Mouse (Mus musculus) left cerebral cortex, postnatal 10 days (tissue): ENCODE data around the gene Fam189a2. TPM values are rescaled to one million over a fixed set of nuclear protein-coding genes. Genes with fewer than 3 reads are reported as not detected.

Experiments used
- DNase-seq, 2 experiments: peaks; one replicate each; pipeline ENCODE4 v3.0.0; 2021 to 2022; ENCODE audit warnings: low spot score in 2 of 2, mixed read lengths in 1 of 2; ENCODE audit errors: extremely low spot score in 1 of 2
- intact Hi-C: fragments of 180-260 bp; cut with DNase I; formaldehyde crosslinking; loops from one replicate; pipeline ENCODE4 v1.15.1; 2025
- total RNA-seq, 2 experiments: library from RNA; stranded (reverse); gene quantifications; 2 replicates each; pipeline ENCODE4 v1.2.3; 2021

The Fam189a2 gene
- total RNA-seq, 2 experiments from 2014 or later: 15.2 to 16.1 TPM

DNA sequence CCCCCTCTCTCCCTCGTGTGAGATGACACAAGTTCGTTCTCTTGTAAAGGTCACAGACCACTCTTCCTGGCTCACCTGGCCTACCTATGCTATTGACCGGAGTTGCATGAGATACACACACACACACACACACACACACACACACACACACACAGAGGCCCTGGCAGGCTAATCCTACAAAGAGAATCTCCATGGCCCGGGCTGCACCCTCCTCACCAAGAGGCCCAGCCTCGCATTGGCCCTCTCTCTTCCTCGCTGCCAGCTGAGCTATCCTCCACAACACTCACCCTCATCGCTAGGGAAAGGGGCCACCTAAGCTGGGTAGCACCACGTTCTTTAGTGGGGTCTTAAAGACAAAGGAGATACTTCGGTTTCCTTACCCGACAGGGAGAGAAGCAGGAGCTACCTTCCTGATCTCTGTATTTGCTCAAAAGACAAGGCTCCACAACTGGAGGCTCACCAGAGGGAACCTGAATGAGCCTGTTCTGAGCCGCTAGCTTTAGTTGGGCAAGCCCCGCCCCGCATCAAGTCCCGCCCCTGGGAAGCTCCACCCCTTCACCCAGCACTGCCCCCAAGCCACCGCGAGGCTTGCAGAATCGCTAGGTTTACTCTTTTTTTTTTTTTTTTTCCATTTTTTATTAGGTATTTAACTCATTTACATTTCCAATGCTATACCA lies 74.4 kb downstream of the Fam189a2 start:
- DNase-seq: no peak
- intact Hi-C loops: no loop called here

- DNase-seq: no peak
- intact Hi-C loops: no loop called here
These were observed 75.4 kb downstream of the Fam189a2 start for GRCm38 (mm10) chr19:23955461-23955860.

GRCm38 (mm10) chr19:23948301-23949000 lies 82.4 kb downstream of the Fam189a2 start:
- DNase-seq: no peak

DNA sequence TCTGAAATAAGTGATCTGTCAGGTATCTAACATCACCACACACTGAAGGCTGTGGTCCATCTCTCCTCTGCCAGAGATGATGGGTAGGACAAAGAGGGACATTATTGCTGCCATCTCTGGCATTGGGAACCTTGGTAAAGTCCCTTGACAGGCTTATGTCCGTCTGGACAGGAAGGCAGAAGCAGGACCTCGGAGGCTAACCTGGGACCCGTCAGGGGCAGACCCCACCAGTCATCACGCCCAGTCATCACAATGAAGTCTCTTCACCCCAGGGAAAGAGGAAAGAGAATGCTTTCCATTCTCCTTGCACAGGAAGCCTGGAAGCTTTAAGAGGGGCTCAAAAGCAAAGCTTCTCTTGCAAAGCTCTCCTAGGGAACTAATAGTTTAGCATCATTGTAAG lies 82.9 kb downstream of the Fam189a2 start:
- DNase-seq: no peak
- intact Hi-C loops: no loop called here

More at GRCm38 (mm10) chr19:23948301-23949000, 82.4 kb downstream of the Fam189a2 start:
- intact Hi-C loops: no loop called here

DNA sequence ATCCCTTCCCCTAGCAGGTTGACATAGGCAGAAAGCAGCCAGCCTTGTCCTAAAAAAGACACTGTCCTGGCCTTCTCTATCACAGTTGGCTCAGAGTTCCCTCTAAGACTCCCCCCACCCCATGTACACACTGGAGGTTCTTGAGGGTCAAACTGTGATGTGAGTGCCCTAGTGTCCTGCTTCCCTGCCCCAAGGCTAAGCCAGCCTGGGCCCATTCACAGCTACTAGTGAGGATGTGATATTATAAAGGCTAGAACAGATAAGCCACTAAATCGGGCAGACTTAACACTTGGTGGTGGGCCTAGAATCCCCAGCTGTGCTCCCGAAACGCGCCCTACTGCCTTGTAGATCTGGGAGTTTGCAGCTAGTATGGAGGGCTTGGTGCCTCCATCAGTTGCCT lies 84.1 kb downstream of the Fam189a2 start:
- no peak for DNase-seq
- intact Hi-C loops: no loop called here

- no peak for DNase-seq
- intact Hi-C loops: no loop called here
These were observed 84.7 kb downstream of the Fam189a2 start for GRCm38 (mm10) chr19:23946026-23946685.

GRCm38 (mm10) chr19:23942886-23943285 lies 87.9 kb downstream of the Fam189a2 start:
- intact Hi-C loops: no loop called here

DNA sequence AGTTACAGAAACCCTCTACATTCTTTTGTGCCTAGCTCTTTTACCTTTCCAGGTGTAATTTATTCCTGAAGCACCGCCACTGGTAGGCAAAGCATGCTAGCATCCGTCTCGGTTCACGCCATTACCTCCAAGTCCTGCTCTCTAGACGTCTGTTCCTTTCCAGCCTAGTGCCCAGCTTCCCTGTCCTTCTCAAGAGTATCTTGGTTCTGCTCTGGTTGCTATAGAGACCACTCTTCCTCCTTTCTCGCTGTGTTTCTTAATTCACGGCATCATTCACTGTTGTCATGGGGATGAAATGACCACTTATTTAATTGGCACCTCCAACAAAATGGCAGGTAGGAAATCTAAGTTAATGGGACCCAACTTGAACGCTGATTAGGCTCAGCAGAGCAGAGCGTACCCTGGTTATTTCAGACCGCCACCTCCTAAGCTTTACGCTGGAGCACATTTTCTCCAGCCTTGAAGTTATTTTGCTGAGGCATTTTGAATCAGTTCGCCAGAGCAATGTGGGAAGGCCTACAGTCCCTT lies 89.3 kb downstream of the Fam189a2 start:
- no peak for DNase-seq
- intact Hi-C loops: no loop called here

More at GRCm38 (mm10) chr19:23942886-23943285, 87.9 kb downstream of the Fam189a2 start:
- DNase-seq: no peak

DNA sequence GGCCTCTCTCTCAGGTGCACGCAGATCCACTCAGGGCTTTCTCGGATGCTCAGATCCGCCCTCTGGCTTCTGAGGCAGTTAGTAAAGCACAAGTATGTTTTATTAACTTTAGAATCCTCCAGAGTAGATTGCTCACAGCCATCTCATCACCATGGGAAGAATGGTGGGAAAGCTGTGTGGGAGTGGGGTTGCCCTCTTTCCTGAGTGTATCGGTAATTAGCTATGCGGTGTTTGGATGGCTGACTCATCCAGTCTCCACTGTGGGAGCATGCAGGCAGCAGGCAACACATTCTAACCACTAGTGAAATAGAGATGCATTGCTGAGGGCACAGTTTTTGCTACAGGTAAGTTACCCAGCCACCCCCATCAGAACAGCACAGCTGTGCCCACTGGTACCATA lies 100.0 kb downstream of the Fam189a2 start:
- intact Hi-C loops: no loop called here
- DNase-seq: no peak

GRCm38 (mm10) chr19:23925541-23925940 lies 105.3 kb downstream of the Fam189a2 start:
- intact Hi-C loops: no loop called here
- no peak for DNase-seq

GRCm38 (mm10) chr19:23924791-23925190 lies 106.0 kb downstream of the Fam189a2 start:
- intact Hi-C loops: no loop called here

DNA sequence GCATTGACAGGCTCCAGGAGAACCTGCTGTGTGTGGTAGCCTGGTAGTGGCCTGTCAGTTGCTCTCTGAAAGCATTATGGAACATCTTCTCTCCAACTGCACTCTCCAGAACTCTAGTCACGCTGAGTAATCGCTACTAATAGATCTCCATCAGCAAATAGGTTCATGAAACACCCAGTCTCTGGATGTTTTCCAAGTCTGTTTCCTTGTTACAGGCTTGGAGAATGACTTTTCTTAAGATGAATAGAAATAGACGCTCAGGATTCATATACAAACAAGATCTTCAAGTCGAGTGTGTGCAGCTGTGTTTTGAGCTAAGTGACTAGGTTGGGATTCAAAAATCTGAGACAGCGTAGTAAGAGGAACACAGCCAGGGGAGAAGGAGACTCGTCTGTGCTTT lies 106.8 kb downstream of the Fam189a2 start:
- intact Hi-C loops: no loop called here
- DNase-seq: no peak

More at GRCm38 (mm10) chr19:23924791-23925190, 106.0 kb downstream of the Fam189a2 start:
- DNase-seq: no peak

Other genes starting within 250 kb of the Fam189a2 start
- gene Tjp2, start 194.0 kb upstream of the Fam189a2 start, total RNA-seq: 10 to 100 TPM; 16.6 to 18.0 TPM
- gene Fxn, start 249.6 kb upstream of the Fam189a2 start, total RNA-seq: 10 to 100 TPM; 10.4 to 10.5 TPM